Mouse (Mus musculus): ENCODE measurements around the gene Gm44511.

The Gm44511 gene

GRCm38 (mm10) chr6:128826132-128826531 is at the start of gene Gm44511, which contains the start of gene Klrb1b:
Gene Gm44511 (minus strand): TSS chr6:128826315.
Gene Klrb1b (minus strand): TSS chr6:128826331.
- peak; percentile 35 to 43 for DNase-seq

GRCm38 (mm10) chr6:128871910-128872610 is 45.9 kb upstream of the Gm44511 start:
- DNase-seq: no peak

- peak in 1 of 2 experiments; percentile 9 for DNase-seq
Observed at GRCm38 (mm10) chr6:128868861-128869260, 42.7 kb upstream of the Gm44511 start.

GRCm38 (mm10) chr6:128857976-128858375 is 31.9 kb upstream of the Gm44511 start:
- no peak for DNase-seq

GRCm38 (mm10) chr6:128856250-128856649 is 30.1 kb upstream of the Gm44511 start:
- peak; percentile 94 to 96 for DNase-seq

- no peak for DNase-seq
Observed at GRCm38 (mm10) chr6:128855477-128855876, 29.4 kb upstream of the Gm44511 start.

- DNase-seq: no peak
Observed at GRCm38 (mm10) chr6:128854895-128855294, 28.8 kb upstream of the Gm44511 start.

GRCm38 (mm10) chr6:128854024-128854820 is 28.1 kb upstream of the Gm44511 start:
- DNase-seq: peak; percentile 42 to 80

- no peak for DNase-seq
Observed at GRCm38 (mm10) chr6:128852766-128853165, 26.7 kb upstream of the Gm44511 start.

GRCm38 (mm10) chr6:128851151-128851550 is 25.0 kb upstream of the Gm44511 start:
- no peak for DNase-seq

- peak; percentile 68 to 79 for DNase-seq
Observed at GRCm38 (mm10) chr6:128850671-128851070, 24.6 kb upstream of the Gm44511 start.

GRCm38 (mm10) chr6:128849902-128850301 is 23.8 kb upstream of the Gm44511 start:
- DNase-seq: peak; percentile 59 to 65

GRCm38 (mm10) chr6:128847401-128847800 is 21.3 kb upstream of the Gm44511 start:
- no peak for DNase-seq

- DNase-seq: no peak
Observed at GRCm38 (mm10) chr6:128845998-128846542, 20.0 kb upstream of the Gm44511 start.

GRCm38 (mm10) chr6:128845319-128845979 is 19.3 kb upstream of the Gm44511 start:
- DNase-seq: peak; percentile 89 to 94

GRCm38 (mm10) chr6:128844586-128845080 is 18.5 kb upstream of the Gm44511 start:
- DNase-seq: no peak

GRCm38 (mm10) chr6:128844131-128844530 is 18.0 kb upstream of the Gm44511 start:
- peak in 1 of 2 experiments; percentile 13 for DNase-seq

GRCm38 (mm10) chr6:128843479-128843992 is 17.4 kb upstream of the Gm44511 start:
- DNase-seq: peak; percentile 85 to 88

GRCm38 (mm10) chr6:128842945-128843478 is 16.9 kb upstream of the Gm44511 start:
- peak; percentile 94 to 95 for DNase-seq

GRCm38 (mm10) chr6:128842356-128842944 is 16.3 kb upstream of the Gm44511 start:
- no peak for DNase-seq

GRCm38 (mm10) chr6:128841327-128842089 is 15.4 kb upstream of the Gm44511 start:
- DNase-seq: no peak

Data from lung, postnatal 4 days (tissue).